Mouse (Mus musculus): ENCODE data around the gene H2-Eb2. TPM values are rescaled to one million over a fixed set of nuclear protein-coding genes. Genes with fewer than 3 reads are reported as not detected.
A peak's percentile ranks its signal among the peaks of the same experiment; 100 is the strongest.

Gene H2-Eb2
- polyA plus RNA-seq, 1 experiment from 2014 or later: not detected

DNA sequence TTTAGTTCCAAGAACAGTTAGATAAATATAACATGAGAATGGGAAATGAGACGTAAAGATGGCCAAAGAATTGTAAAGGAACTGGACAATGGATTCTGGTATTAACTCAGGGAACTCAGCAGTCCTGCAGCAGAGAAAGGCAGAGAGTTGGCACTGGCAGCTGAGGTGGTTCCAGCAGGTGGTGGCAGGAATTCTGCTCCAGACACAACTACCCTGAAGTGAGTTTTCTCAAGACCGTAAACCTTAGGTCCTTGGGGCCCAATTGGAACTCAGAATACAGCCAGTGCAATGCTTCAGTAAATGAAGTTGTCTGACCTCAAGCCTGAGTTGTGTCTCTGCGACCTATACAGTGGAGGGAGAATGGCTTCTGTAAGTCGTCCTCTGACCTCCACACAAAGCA lies 31.2 kb upstream of the H2-Eb2 start:
- peaks cover 5% of the 10 kb centered on the region for H3K4me1 ChIP-seq (replicated peaks)
- no peak overlapping the region for H3K4me2 ChIP-seq
- 61% methylated on average over 4 of the region's 4 CpGs for WGBS
- H3K4me3 ChIP-seq: no peak overlapping the region
- H3K27me3 ChIP-seq: no peaks in the 10 kb centered on the region
- no peak overlapping the region for H3K27ac ChIP-seq
- ATAC-seq (replicated peaks; ENCODE audit: insufficient number of reproducible peaks, insufficient read depth, low FRiP score, low read depth): no peak
- H3K36me3 ChIP-seq: no peaks in the 10 kb centered on the region
- no peak overlapping the region for H3K9ac ChIP-seq
- H3K9me3 ChIP-seq (replicated peaks): no peaks in the 10 kb centered on the region

DNA sequence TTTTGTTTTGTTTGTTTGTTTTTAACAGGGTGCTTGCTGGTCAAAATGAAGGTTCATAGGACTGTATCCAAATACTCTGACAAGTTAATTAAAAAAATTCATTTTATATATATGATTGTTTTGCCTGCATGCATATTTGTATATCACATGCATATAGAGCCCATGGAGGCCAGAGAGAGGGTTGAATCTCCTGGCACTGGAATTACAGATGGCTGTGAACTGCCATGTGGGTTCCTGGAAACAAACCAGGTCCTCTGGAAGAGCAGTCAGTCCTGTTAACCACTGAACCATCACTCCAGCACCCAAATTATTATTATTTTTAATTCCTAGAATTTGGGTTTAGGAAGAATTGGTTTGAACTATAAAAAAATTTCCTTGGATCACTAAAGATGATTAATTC lies 30.2 kb upstream of the H2-Eb2 start:
- no peaks in the 10 kb centered on the region for H3K36me3 ChIP-seq
- ATAC-seq (replicated peaks; ENCODE audit: insufficient number of reproducible peaks, insufficient read depth, low FRiP score, low read depth): no peak
- H3K4me3 ChIP-seq: no peak overlapping the region
- no peak overlapping the region for H3K27ac ChIP-seq
- H3K9ac ChIP-seq: no peak overlapping the region
- H3K4me1 ChIP-seq (replicated peaks): peaks cover 5% of the 10 kb centered on the region
- no peaks in the 10 kb centered on the region for H3K9me3 ChIP-seq (replicated peaks)
- no peak overlapping the region for H3K4me2 ChIP-seq
- H3K27me3 ChIP-seq: no peaks in the 10 kb centered on the region

DNA sequence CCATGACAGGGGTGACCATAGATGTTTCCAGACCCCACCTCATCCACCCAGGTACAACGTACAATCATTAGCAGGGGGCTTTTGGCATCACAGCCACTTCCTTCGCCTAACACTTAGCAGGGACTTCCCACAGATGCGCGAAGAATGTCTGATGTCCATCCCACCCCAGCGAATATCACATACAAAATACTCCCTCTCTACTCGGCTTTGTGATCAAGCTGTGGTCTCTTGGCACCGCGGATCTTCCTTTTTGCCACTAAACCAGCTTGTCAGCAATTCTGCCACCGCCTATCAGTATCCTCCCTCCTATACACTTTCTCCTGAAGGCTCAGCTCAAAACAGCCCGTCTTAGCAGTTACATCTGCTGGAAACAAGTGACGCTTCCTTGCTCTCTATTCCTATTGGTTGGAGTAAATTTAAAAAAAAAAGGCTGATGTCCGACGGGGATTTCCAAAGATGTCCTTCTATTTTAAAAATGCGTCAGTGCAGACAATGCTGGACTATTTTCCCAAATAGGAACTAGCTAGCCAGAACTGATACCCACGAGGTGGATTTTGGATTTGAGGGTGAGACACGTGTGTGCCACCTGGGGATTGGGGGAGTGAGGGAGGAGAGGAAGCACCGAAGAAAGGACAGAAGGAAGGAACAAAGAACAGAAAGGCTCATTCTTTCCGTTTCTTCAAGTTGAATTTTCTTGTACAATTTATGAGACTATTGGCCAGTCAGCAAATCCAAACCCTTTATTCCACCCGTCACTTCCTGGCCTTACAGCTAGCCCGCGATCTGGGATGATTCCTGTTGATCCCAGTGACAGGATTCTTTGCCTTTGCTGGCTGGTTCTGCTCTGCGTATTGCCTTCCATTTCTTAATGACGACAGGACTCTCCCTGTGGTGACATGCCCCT lies 29.3 kb upstream of the H2-Eb2 start:
- Histone ChIP-seq H3K9ac (no peak overlapping the region), H3K4me2 (peak overlapping the region; percentile 60), H3K27me3 (no peaks in the 10 kb centered on the region), H3K4me3 (peak overlapping the region; percentile 39), H3K27ac (no peak overlapping the region), H3K9me3 (replicated peaks) (no peaks in the 10 kb centered on the region), H3K36me3 (no peaks in the 10 kb centered on the region), H3K4me1 (replicated peaks) (peaks cover 5% of the 10 kb centered on the region)
- 25% methylated on average over 23 of the region's 23 CpGs for WGBS
- ATAC-seq (replicated peaks; ENCODE audit: insufficient number of reproducible peaks, insufficient read depth, low FRiP score, low read depth): no peak; the same call in 1 of the 2 replicates

DNA sequence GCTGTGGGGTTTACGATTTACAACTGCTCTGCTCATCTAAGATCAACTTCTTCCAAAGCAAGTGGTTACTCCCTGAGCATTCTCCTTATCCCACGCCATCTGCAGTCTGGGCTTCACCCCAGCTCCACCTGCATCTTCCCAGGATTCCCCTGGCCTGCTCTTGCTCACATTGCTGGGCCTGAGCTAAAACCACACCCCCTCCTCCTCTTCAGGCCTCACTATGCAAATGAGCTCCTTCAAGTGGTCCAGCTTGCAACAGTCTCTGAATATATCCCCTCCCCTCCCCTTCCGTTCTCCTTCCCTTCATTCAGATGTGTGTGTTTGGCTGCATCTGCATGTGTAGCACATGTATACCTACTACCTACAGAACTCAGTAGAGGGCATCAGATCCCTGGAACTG lies 26.1 kb upstream of the H2-Eb2 start:
- H3K4me3 ChIP-seq: no peak overlapping the region
- ATAC-seq (replicated peaks; ENCODE audit: insufficient number of reproducible peaks, insufficient read depth, low FRiP score, low read depth): no peak
- 59% methylated on average over 3 of the region's 3 CpGs for WGBS

DNA sequence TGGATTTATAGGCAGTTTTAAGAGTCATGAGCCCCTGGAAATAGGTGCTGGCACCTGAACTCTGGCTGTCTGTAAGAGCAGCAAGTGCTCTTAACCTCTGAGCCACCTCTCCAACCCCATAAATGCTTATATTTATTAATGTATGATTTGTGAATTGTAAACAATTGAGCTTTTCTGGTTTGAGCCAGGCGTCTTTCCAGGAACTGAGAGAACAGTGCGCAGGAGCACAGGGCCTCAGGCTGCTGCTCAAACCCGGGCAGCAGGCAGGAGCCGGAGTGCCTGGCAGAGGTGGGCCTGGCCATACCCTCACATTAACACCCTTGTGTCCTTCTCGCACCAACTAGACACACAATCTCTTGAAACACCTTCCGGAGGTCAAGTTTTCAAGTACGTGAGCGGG lies 25.4 kb upstream of the H2-Eb2 start:
- WGBS: 87% methylated on average over 8 of the region's 8 CpGs
- Histone ChIP-seq H3K36me3 (no peaks in the 10 kb centered on the region), H3K9ac (no peak overlapping the region), H3K4me2 (no peak overlapping the region), H3K9me3 (replicated peaks) (no peaks in the 10 kb centered on the region), H3K4me3 (no peak overlapping the region), H3K4me1 (replicated peaks) (peaks cover 5% of the 10 kb centered on the region), H3K27ac (no peak overlapping the region), H3K27me3 (no peaks in the 10 kb centered on the region)
- ATAC-seq (replicated peaks; ENCODE audit: insufficient number of reproducible peaks, insufficient read depth, low FRiP score, low read depth): no peak

More for the DNA sequence above, 26.1 kb upstream of the H2-Eb2 start:
- H3K27ac ChIP-seq: no peak overlapping the region
- no peaks in the 10 kb centered on the region for H3K27me3 ChIP-seq
- no peaks in the 10 kb centered on the region for H3K9me3 ChIP-seq (replicated peaks)
- H3K4me1 ChIP-seq (replicated peaks): peaks cover 5% of the 10 kb centered on the region
- no peak overlapping the region for H3K4me2 ChIP-seq
- no peaks in the 10 kb centered on the region for H3K36me3 ChIP-seq
- H3K9ac ChIP-seq: no peak overlapping the region

DNA sequence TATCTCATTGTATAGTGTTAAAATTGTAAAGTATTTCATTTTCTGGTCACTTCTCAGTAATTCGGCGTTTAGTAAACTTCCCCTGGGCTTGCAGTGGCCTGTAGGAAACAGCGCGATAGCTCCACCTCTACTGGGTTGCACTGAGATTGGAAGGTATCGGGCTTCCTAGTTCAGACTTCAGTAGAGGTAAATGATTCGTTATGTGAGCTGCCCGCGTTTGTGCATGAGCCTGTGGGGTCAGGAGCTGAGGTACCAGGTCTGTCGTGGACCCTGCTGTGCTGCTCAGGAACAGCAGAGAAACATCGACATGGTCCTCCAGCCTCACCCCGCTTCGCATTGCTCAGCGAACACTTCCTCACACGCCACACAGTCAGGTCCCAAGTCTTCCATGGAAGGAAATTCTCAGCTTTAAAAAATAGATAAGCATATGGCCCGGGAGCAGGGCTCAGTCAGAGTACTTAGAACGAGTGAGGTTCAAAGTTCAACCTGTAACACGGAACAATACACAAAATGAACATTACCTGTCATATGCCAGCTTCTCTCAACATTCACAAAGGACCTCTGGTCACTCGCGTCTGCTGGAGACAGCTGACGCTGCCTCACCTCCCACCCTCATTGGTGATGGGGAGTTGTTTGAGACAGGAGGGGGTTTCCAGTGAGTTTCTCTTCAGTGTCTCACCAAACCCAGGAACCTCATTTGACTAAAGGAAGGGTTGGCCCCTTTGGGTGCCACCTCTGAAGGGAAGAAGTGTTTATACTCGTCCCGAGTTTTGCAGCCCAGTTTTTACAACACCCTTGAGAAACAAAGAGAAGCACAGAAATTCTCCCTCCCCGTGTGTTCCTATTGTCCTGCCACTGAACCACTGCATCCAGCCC lies 24.5 kb upstream of the H2-Eb2 start:
- no peak for ATAC-seq (replicated peaks; ENCODE audit: insufficient number of reproducible peaks, insufficient read depth, low FRiP score, low read depth)
- H3K9ac ChIP-seq: no peak overlapping the region
- H3K4me3 ChIP-seq: no peak overlapping the region
- H3K27ac ChIP-seq: no peak overlapping the region
- H3K36me3 ChIP-seq: no peaks in the 10 kb centered on the region
- 68% methylated on average over 23 of the region's 23 CpGs for WGBS
- H3K4me1 ChIP-seq (replicated peaks): peaks cover 3% of the 10 kb centered on the region
- H3K9me3 ChIP-seq (replicated peaks): no peaks in the 10 kb centered on the region
- no peaks in the 10 kb centered on the region for H3K27me3 ChIP-seq
- no peak overlapping the region for H3K4me2 ChIP-seq

DNA sequence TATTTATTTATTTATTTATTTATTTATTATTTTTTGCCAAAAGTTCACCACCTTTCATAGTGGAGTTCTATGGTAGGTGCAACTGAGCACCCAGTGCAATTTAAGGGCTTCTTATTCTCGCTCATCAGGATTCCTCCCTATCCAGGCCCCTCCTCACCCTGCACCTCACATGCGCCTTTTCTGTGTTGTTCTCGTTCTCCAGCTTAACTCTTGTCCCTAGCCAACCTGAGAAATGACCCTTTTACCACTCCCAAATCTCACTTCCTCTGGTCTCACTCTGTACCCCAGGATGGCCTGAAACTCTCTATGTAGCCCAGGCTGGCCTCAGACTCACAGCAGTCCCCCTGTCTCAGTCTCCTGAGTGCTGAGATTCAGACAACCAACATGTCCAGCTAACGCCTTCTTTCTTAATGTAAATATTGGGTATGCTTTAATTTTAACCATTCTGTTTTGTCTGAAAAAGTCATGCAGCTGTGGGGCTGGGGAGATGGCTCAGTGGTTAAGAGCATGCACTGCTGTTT lies 23.7 kb upstream of the H2-Eb2 start:
- Histone ChIP-seq H3K4me2 (no peak overlapping the region), H3K36me3 (no peaks in the 10 kb centered on the region), H3K27me3 (no peaks in the 10 kb centered on the region), H3K27ac (no peak overlapping the region), H3K9ac (no peak overlapping the region), H3K4me3 (no peak overlapping the region), H3K4me1 (replicated peaks) (no peaks in the 10 kb centered on the region), H3K9me3 (replicated peaks) (no peaks in the 10 kb centered on the region)
- WGBS: 89% methylated on average over 4 of the region's 4 CpGs
- ATAC-seq (replicated peaks; ENCODE audit: insufficient number of reproducible peaks, insufficient read depth, low FRiP score, low read depth): no peak

DNA sequence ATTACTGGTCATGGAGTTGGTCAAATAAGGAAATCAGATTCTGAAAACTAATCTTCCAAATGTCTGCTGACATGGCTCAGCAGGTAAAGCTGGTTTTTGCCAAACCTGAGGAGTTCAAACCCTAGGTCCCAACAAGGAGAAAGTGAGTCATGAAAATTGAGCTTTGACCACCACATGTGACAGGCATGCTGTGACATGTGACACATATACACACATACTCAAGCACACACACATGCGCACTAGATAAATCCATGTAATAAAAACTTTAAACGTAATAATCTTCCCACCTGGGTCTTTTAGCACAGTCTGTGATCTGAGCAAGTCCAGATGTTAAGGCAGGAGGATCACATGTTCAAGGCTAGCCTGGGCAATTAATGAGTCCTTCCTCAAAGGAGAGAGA lies 21.7 kb upstream of the H2-Eb2 start:
- no peak for ATAC-seq (replicated peaks; ENCODE audit: insufficient number of reproducible peaks, insufficient read depth, low FRiP score, low read depth)
- H3K27me3 ChIP-seq: 0 out of 2 replicates have a peak, but pooled peaks cover 4% of the 10 kb centered on the region
- no peak overlapping the region for H3K9ac ChIP-seq
- H3K4me1 ChIP-seq (replicated peaks): no peaks in the 10 kb centered on the region
- 82% methylated on average over 2 of the region's 2 CpGs for WGBS
- H3K4me3 ChIP-seq: no peak overlapping the region
- no peak overlapping the region for H3K4me2 ChIP-seq
- no peaks in the 10 kb centered on the region for H3K36me3 ChIP-seq
- no peaks in the 10 kb centered on the region for H3K9me3 ChIP-seq (replicated peaks)
- H3K27ac ChIP-seq: no peak overlapping the region

DNA sequence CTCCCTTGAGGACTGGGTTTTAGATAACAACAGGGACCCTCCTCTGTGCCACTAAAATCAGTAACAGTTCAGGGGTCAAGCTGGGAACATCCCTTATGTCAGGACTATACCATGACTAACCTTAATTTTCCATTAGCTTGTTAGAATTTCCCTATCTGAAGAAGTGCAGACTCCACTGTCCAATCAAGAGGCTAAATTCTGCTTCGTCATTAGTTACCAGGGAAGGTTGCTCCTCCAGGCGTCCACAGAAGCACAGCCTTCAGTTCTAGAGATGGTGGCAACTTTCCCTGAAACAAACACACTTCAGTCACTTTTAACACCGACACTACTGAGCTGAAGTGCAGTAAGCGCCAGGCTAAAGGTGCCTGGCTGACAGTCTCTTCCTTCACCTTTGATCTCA lies 20.7 kb upstream of the H2-Eb2 start:
- H3K27me3 ChIP-seq: 0 out of 2 replicates have a peak, but pooled peaks cover 4% of the 10 kb centered on the region
- peaks cover 3% of the 10 kb centered on the region for H3K4me1 ChIP-seq (replicated peaks)
- no peak; the same call in 1 of the 2 replicates for ATAC-seq (replicated peaks; ENCODE audit: insufficient number of reproducible peaks, insufficient read depth, low FRiP score, low read depth)
- H3K4me3 ChIP-seq: no peak overlapping the region
- 13% methylated on average over 4 of the region's 4 CpGs for WGBS
- H3K4me2 ChIP-seq: no peak overlapping the region
- H3K27ac ChIP-seq: no peak overlapping the region
- no peak overlapping the region for H3K9ac ChIP-seq
- no peaks in the 10 kb centered on the region for H3K9me3 ChIP-seq (replicated peaks)
- H3K36me3 ChIP-seq: no peaks in the 10 kb centered on the region

DNA sequence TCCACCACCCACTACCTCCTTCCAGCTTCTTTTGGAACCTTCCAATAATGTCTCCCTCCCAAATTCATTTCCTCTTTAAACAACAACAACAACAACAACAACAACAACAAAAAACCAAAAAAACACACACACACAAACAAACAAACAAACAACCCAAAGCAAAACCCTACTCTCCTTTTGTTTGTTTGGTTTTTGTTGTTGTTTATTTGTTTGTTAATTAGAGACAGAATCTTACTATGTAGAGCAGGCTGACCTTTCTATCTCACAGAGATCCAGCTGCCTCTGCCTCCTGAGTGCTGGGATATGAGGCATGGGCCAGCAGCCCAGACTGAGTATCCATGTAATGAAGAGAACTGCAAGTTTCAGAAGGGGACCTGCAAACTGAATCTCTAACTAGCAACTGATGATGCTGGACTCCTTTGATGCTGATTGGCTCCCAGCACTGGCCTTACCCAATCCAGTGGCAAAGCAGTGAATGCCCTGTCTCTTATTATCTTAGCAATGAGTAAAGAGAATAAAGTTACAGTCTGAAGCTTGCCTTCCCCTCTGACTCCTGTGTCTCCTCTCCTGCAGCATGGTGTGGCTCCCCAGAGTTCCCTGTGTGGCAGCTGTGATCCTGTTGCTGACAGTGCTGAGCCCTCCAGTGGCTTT lies 20.0 kb upstream of the H2-Eb2 start, which contains the start of gene H2-Eb1:
Gene H2-Eb1 (plus strand): TSS at position 488 of the 651 bp plus-strand sequence.
- peak; percentile 72 for ATAC-seq (replicated peaks; ENCODE audit: insufficient number of reproducible peaks, insufficient read depth, low FRiP score, low read depth)
- no peak within 1 kb of the TSS for H3K9ac ChIP-seq
- no peak within 1 kb of the TSS for H3K4me2 ChIP-seq
- 0 out of 2 replicates have a peak, but pooled peaks cover 4% of the 10 kb centered on the region for H3K27me3 ChIP-seq
- no peak within 1 kb of the TSS for H3K27ac ChIP-seq
- no peak within 1 kb of the TSS for H3K4me3 ChIP-seq
- H3K9me3 ChIP-seq (replicated peaks): no peaks in the 10 kb centered on the region
- peaks cover 7% of the 10 kb centered on the region for H3K4me1 ChIP-seq (replicated peaks)
- H3K36me3 ChIP-seq: no peaks in the 10 kb centered on the region

DNA sequence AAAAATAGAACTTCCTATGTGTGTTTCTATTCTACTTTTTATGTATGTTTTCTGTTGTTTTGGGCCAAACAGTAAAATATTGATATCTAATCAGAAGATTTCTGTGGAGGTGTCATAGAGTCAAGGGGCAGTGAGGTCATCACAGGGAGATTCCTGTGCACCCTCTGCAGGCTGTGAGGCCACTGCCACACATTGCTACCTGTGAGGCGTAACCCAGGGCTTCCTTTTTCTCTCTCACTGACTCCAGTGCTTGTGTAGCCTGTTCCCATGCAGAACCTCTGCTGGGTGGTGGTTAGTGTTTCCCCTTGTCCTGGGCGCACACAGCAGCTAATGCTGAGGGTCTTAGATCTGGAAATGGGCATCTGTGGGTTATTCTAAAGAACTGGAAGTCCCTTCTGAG lies 19.1 kb upstream of the H2-Eb2 start:
- 68% methylated on average over 2 of the region's 2 CpGs for WGBS
- H3K27me3 ChIP-seq: 0 out of 2 replicates have a peak, but pooled peaks cover 4% of the 10 kb centered on the region
- ATAC-seq (replicated peaks; ENCODE audit: insufficient number of reproducible peaks, insufficient read depth, low FRiP score, low read depth): no peak

More for the DNA sequence above, 19.1 kb upstream of the H2-Eb2 start:
- no peaks in the 10 kb centered on the region for H3K36me3 ChIP-seq
- H3K4me1 ChIP-seq (replicated peaks): peaks cover 7% of the 10 kb centered on the region
- H3K4me2 ChIP-seq: no peak overlapping the region
- H3K9me3 ChIP-seq (replicated peaks): no peaks in the 10 kb centered on the region
- no peak overlapping the region for H3K9ac ChIP-seq
- H3K4me3 ChIP-seq: no peak overlapping the region
- no peak overlapping the region for H3K27ac ChIP-seq

All from heart, embryonic 15.5 days (tissue).